Mouse (Mus musculus): ENCODE data around the gene Sgpl1.

DNA sequence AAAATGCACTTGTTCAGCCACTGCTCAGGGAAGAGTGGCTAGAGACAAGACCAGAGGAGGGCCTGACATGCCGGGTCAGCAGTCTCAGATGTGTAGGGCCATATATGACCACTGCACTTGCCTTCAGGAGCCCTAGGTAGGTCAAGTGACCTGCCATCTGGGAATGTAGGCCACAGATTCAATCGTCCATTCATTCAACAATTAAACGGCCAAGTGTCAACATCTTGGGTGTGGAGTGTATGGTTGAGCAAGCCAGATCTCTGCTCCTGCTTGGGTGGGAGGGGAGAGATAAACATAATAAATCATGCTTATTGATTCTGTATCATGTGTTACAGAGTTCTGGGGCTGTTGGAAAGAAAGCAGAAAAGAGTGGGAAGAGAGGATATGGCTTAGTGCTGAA is 11.1 kb upstream of the Sgpl1 start:
- TF ChIP-seq EP300 (IDR thresholded peaks at IDR 0.05) (no peak), CTCF (IDR thresholded peaks at IDR 0.05) (no peak)
